Mouse (Mus musculus) heart, embryonic 15.5 days (tissue): ENCODE results near the gene Kcnab1. TPM values are rescaled to one million over a fixed set of nuclear protein-coding genes. Genes with fewer than 3 reads are reported as not detected.
A peak's percentile ranks its signal among the peaks of the same experiment; 100 is the strongest.

ENCODE experiments used
- ATAC-seq: fragments of 200-750 bp; cut with Nextera tagmentation; replicated peaks from 2 replicates; pipeline ENCODE4 v1.8.0; 2017; ENCODE audit warnings: low read depth, moderate TSS enrichment; ENCODE audit not compliant: insufficient number of reproducible peaks, insufficient read depth, low FRiP score
- H3K27ac ChIP-seq: fragments of 300-500 bp; sonication (generic); 2 replicates; pipeline ENCODE4 v1.5.1; 2015; ENCODE audit warnings: mild to moderate bottlenecking, inconsistent platforms
- H3K27me3 ChIP-seq: fragments of 300-500 bp; sonication (generic); 2 replicates; pipeline ENCODE4 v1.6.1; 2015; ENCODE audit warnings: inconsistent platforms
- H3K36me3 ChIP-seq: fragments of 300-500 bp; sonication (generic); 2 replicates; pipeline ENCODE4 v1.6.1; 2015; ENCODE audit warnings: mild to moderate bottlenecking, inconsistent platforms
- H3K4me1 ChIP-seq: fragments of 300-500 bp; sonication (generic); replicated peaks from 2 replicates; pipeline ENCODE4 v1.6.1; 2015; ENCODE audit warnings: inconsistent platforms
- H3K4me2 ChIP-seq: fragments of 300-500 bp; sonication (generic); 2 replicates; pipeline ENCODE4 v1.6.1; 2015; ENCODE audit warnings: inconsistent platforms, mild to moderate bottlenecking, moderate library complexity
- H3K4me3 ChIP-seq: fragments of 300-500 bp; sonication (generic); 2 replicates; pipeline ENCODE4 v1.5.1; 2015; ENCODE audit warnings: mild to moderate bottlenecking, inconsistent platforms
- H3K9ac ChIP-seq: fragments of 300-500 bp; sonication (generic); 2 replicates; pipeline ENCODE4 v1.6.1; 2015; ENCODE audit warnings: mild to moderate bottlenecking, inconsistent platforms
- H3K9me3 ChIP-seq: fragments of 300-500 bp; sonication (generic); replicated peaks from 2 replicates; pipeline ENCODE4 v1.6.1; 2016; ENCODE audit warnings: inconsistent platforms
- WGBS: fragments of 180-500 bp; shearing (Covaris S2); methylation state at CpG from one replicate; pipeline ENCODE4 v1.1.7; 2015; ENCODE audit warnings: mixed read lengths; 5-methylcytosine and 5-hydroxymethylcytosine counted together
- polyA plus RNA-seq: library from polyadenylated mRNA; unstranded; fragments of >200 nt; fragmentation: Nextera tagmentation; extraction: Ambion mirVana; gene quantifications from 2 replicates; pipeline ENCODE4 v1.2.1, GENCODE M21; 2015

The Kcnab1 gene
- 2.3 and 3.0 TPM in 2 replicates for polyA plus RNA-seq

DNA sequence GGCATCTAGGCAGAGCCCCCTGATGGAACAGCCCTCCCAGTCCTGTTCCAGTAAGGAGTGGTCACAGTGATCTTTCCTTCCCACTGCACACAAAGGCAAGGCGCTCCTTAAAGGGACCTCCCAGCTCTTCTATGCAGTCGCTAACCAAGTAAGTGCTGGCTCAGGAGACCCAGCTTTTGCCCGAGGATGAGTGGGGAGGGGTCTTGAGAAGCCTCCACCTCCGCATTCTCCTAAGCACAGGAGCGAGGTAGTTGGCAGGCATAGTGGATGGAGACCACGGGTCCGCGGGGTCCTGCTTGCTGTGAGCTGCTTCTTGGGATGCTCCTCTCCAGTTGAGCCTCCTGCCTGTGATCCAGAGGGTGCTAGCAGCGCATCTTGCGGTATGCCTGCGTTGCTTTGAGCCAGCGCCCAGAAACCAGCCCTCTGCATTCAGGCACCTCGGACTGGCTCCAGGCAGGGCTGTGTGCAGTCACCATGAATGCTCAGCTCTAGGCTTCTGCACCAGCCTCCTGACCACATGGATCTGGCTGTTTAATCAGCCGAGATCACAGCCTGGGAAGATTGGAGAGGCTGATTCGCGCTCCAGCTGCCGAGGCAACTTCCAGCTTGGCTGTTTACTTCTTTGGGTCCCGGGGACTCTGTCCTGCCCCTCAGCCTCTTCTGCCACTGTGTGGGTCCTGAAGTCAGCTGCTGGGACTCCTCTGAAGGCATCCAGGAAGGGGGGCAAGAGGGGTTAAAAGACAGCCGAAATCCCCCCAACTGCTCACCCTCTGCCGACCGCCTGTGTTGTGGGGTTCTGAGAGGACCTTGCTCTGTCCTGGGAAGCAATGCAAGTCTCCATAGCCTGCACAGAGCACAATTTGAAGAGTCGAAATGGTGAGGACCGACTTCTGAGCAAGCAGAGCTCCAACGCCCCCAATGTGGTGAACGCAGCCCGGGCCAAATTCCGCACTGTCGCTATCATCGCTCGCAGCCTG lies at the start of gene Kcnab1:
Gene Kcnab1 (plus strand): TSS at position 440 of the 977 bp plus-strand sequence.
- Histone ChIP-seq H3K4me2 (peak within 1 kb of the TSS; percentile 90), H3K4me1 (peaks cover 20% of the 10 kb centered on the region), H3K9me3 (no peaks in the 10 kb centered on the region), H3K4me3 (peak within 1 kb of the TSS; percentile 51), H3K27ac (no peak within 1 kb of the TSS), H3K36me3 (no peaks in the 10 kb centered on the region), H3K27me3 (peaks cover 15% of the 10 kb centered on the region), H3K9ac (peak within 1 kb of the TSS; percentile 36)
- under 1% methylated on average over 30 of the region's 30 CpGs for WGBS
- ATAC-seq, result 0 out of 2 replicates have a peak, but pooled peaks have one; percentile 27

DNA sequence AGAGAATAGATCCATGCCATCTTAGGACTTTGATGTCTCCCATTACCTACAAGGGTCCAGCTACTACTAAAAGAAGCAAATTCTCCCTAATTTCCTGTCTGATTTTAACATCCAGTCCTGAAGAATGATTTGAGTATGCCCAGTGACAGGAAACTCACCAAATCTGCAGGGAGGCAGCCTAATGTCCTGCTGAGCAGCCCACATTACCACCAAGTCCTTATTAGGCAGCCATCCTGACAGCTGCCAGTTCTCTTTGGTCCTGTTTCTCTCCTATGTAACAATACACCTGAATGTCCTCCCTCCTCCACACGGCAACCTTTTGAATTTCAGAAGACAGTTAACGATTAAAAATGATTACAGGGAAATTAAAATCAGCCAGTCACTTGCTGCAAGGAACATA lies 20.9 kb upstream of the Kcnab1 start:
- Histone ChIP-seq H3K9me3 (no peaks in the 10 kb centered on the region), H3K9ac (no peak overlapping the region), H3K4me1 (no peaks in the 10 kb centered on the region), H3K27ac (no peak overlapping the region), H3K4me2 (no peak overlapping the region), H3K4me3 (no peak overlapping the region), H3K36me3 (no peaks in the 10 kb centered on the region), H3K27me3 (no peaks in the 10 kb centered on the region)
- 80% methylated on average over 2 of the region's 2 CpGs for WGBS
- ATAC-seq, result no peak

DNA sequence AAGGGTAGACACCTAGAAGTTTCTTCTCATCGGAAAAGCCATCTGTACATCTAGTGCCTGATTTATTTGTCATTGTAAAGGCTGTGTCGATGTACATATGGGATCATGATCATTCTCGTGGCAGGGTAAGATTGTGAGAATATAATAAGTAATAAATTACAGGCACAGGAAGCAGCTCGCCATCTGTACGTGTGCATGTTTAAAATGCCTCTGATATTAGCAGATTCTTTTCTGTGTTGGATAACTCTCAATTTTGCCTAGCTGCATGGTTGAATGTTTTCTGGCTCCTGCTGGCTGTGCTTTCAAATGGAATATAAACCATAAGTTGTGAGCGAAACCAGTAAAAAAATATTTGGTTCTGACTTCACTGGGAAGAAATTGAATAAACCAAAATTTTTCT lies 5.1 kb upstream of the Kcnab1 start:
- Histone ChIP-seq H3K9me3 (no peaks in the 10 kb centered on the region), H3K27ac (no peak overlapping the region), H3K36me3 (no peaks in the 10 kb centered on the region), H3K4me2 (no peak overlapping the region), H3K4me1 (peaks cover 6% of the 10 kb centered on the region), H3K4me3 (no peak overlapping the region), H3K9ac (no peak overlapping the region), H3K27me3 (peaks cover 15% of the 10 kb centered on the region)
- no peak for ATAC-seq
- 68% methylated on average over 6 of the region's 6 CpGs for WGBS

DNA sequence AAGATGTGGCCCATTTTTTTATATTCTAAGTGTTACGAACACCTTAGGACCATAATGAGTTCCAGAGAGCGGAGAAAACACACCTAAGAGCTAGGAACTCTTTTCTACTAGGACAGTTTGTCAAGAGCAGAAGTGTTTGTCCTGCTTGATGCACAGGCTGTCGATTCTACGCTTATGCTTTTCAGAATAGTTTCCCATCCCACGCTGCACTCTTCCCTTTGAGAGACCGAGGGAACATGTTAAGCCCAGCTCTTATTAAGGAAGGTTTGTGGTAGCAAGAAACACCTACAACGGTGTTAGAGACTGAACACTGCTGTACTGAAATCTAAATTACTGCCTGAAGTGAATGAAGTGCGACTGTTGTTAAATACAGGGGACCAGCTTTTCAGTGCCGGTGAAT lies 1.0 kb downstream of the Kcnab1 start:
- Histone ChIP-seq H3K9me3 (no peaks in the 10 kb centered on the region), H3K27me3 (peaks cover 15% of the 10 kb centered on the region), H3K4me2 (peak overlapping the region; percentile 90), H3K4me3 (peak overlapping the region; percentile 51; the same call in 1 of the 2 replicates), H3K27ac (no peak overlapping the region), H3K4me1 (peaks cover 20% of the 10 kb centered on the region), H3K9ac (no peak overlapping the region), H3K36me3 (no peaks in the 10 kb centered on the region)
- 77% methylated on average over 9 of the region's 9 CpGs for WGBS
- no peak for ATAC-seq

DNA sequence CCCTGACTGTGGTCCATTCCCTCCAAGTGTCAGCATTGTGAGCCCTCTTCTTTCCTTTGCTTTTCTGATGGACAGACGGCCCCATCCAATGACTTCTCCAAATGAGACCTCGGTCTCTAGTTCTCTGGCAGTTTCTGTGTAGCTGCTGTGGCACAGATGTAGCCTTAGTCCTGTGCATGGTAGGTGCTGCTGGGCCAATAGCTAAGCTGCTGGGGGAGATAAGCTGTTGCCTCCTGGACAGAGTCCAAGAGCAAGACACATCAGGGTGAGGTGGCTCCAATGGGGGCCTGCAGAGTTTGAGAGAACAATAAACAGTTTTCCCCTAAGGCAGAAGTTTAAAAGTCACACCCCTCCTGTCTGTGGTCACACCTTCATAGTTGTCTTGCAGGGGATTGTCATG lies 2.0 kb downstream of the Kcnab1 start:
- peaks cover 15% of the 10 kb centered on the region for H3K27me3 ChIP-seq
- no peak for ATAC-seq
- H3K4me1 ChIP-seq, result peaks cover 20% of the 10 kb centered on the region
- no peak overlapping the region for H3K4me3 ChIP-seq
- H3K36me3 ChIP-seq, result no peaks in the 10 kb centered on the region
- no peak overlapping the region for H3K27ac ChIP-seq
- H3K9ac ChIP-seq, result no peak overlapping the region
- no peak overlapping the region for H3K4me2 ChIP-seq
- WGBS, result 59% methylated on average over 2 of the region's 2 CpGs
- no peaks in the 10 kb centered on the region for H3K9me3 ChIP-seq

DNA sequence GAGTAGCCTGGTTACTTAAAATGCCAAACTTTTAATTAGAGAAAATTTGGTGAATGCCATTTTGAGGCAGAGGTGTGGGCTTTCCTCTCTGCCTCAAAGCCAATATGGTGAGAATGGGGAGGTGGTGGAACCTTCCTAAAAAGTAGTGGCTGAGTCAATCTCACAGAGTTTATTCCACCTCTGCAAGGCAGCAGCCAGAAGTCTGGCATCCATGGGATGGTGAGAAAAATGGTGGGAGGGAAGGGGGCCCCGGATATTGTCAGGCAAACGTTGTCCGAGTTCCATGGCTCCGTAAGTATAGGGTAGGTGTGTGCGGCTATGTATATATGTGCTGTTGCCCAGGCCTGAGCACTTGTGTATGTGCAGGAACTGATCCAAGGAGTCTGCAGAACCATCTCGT lies 6.0 kb downstream of the Kcnab1 start:
- WGBS, result 83% methylated on average over 6 of the region's 6 CpGs
- Histone ChIP-seq H3K9me3 (no peaks in the 10 kb centered on the region), H3K27ac (no peak overlapping the region), H3K4me3 (no peak overlapping the region), H3K36me3 (no peaks in the 10 kb centered on the region), H3K27me3 (no peaks in the 10 kb centered on the region), H3K4me1 (peaks cover 6% of the 10 kb centered on the region), H3K4me2 (no peak overlapping the region), H3K9ac (no peak overlapping the region)
- no peak for ATAC-seq

DNA sequence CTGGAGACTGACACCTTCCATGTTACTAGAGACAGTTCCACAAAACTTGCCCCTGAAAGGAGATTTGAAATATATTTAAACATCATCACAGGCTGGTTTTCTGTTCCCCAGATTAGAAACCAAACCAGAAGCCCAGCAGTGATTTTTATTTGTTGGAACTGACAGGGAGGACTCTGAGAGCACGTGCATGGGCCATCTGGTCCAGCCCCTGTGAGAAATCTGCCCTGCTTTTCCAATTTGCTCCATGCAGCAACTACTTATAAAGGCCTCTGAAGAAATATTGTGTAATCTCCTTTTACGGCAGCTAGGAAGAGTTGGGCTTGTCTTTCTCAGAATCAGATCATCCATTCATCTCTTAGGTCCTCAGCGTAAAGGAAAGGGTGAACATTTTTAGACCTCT lies 7.8 kb downstream of the Kcnab1 start:
- Histone ChIP-seq H3K36me3 (no peaks in the 10 kb centered on the region), H3K4me1 (no peaks in the 10 kb centered on the region), H3K9me3 (no peaks in the 10 kb centered on the region), H3K27ac (no peak overlapping the region), H3K27me3 (no peaks in the 10 kb centered on the region), H3K4me2 (no peak overlapping the region), H3K4me3 (no peak overlapping the region), H3K9ac (no peak overlapping the region)
- ATAC-seq, result no peak
- WGBS, result 81% methylated on average over 3 of the region's 3 CpGs

DNA sequence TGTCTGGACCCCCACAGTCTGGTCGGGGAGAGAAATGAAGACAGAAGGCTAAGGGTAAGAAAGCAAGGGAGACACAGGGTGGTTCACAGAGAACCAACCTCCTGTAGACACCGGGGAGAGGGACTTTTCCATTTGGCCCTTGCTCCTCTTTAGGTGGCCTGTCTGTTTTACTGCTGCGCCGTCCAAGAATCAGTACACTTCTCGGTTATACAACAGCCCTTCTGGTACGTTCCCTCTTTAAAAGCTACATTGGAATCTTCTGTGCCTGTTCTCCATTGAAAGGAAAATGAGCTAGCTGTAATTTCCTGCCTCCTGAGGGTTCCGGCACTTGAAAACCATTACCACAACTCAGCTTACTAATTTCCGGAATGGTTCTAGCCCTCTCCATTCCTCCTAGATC lies 8.2 kb downstream of the Kcnab1 start:
- no peak overlapping the region for H3K4me2 ChIP-seq
- no peaks in the 10 kb centered on the region for H3K9me3 ChIP-seq
- no peaks in the 10 kb centered on the region for H3K36me3 ChIP-seq
- no peak overlapping the region for H3K4me3 ChIP-seq
- no peak for ATAC-seq
- H3K9ac ChIP-seq, result no peak overlapping the region
- H3K27ac ChIP-seq, result no peak overlapping the region
- 80% methylated on average over 8 of the region's 8 CpGs for WGBS
- H3K27me3 ChIP-seq, result no peaks in the 10 kb centered on the region
- H3K4me1 ChIP-seq, result no peaks in the 10 kb centered on the region

DNA sequence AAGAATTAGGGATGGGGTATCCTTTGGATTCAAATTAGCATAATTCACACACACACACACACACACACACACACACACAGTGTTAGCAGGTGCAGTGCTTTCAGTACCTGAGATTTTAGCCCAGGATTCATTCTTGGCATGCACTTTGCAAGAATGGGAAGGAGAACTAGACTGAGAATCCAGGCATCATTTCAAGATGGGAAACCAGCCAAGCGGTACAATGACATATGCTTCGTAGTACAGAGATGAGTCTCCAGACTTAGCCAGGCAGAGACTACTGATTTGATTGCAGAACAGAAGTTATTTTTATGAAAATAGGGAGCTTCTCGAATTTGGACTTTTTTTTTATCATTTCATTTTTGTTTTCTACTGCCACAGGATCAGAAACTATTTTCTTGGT lies 15.8 kb downstream of the Kcnab1 start:
- 58% methylated on average over 3 of the region's 3 CpGs for WGBS
- Histone ChIP-seq H3K4me1 (no peaks in the 10 kb centered on the region), H3K27ac (no peak overlapping the region), H3K36me3 (no peaks in the 10 kb centered on the region), H3K27me3 (no peaks in the 10 kb centered on the region), H3K4me2 (no peak overlapping the region), H3K4me3 (no peak overlapping the region), H3K9ac (no peak overlapping the region), H3K9me3 (no peaks in the 10 kb centered on the region)
- no peak for ATAC-seq

DNA sequence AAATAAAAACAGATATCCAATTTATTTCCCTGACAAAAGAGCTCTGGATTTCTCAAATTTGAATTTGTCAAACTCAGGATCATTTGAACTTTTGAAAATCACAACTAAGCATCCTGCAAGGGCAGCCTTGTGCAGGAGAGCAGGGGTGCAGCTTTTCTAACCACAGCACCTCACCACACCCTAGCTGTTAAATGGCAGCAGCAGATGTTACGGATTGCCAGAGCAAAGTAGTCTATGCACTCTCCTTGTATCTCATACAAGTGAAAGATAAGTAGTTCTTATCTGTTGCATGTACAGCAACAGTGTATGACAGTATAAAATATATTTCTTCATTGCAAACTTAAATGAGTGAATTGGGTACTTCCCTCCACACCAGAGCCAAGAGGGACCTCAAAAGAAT lies 20.4 kb downstream of the Kcnab1 start:
- Histone ChIP-seq H3K36me3 (no peaks in the 10 kb centered on the region), H3K4me3 (no peak overlapping the region), H3K27ac (no peak overlapping the region), H3K9ac (no peak overlapping the region), H3K4me2 (no peak overlapping the region), H3K9me3 (no peaks in the 10 kb centered on the region), H3K4me1 (peaks cover 5% of the 10 kb centered on the region), H3K27me3 (no peaks in the 10 kb centered on the region)
- no peak for ATAC-seq
- WGBS, result 71% methylated on average over 1 of the region's 1 CpGs

DNA sequence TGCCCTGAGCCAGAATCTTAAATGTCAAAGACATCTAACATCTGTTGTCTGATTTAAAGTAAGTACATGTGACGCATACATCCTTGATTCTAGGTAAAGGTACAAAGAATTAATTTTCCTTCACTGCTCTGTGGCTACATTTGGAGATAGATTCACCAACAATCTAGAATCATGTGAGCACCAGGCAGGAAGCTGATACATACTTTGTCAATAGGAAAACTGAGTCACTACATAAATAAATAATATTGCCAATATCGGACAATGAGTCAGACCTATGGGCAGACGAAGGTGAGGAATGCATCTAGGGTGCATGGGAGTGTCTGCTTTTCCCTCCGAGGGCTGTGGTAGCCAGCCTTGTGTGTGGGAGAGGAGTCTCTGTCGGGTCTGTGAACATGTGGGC lies 25.7 kb downstream of the Kcnab1 start:
- Histone ChIP-seq H3K4me2 (no peak overlapping the region), H3K4me3 (no peak overlapping the region), H3K36me3 (no peaks in the 10 kb centered on the region), H3K9me3 (no peaks in the 10 kb centered on the region), H3K27ac (no peak overlapping the region), H3K27me3 (no peaks in the 10 kb centered on the region), H3K4me1 (peaks cover 16% of the 10 kb centered on the region), H3K9ac (no peak overlapping the region)
- ATAC-seq, result no peak
- WGBS, result 53% methylated on average over 5 of the region's 5 CpGs

DNA sequence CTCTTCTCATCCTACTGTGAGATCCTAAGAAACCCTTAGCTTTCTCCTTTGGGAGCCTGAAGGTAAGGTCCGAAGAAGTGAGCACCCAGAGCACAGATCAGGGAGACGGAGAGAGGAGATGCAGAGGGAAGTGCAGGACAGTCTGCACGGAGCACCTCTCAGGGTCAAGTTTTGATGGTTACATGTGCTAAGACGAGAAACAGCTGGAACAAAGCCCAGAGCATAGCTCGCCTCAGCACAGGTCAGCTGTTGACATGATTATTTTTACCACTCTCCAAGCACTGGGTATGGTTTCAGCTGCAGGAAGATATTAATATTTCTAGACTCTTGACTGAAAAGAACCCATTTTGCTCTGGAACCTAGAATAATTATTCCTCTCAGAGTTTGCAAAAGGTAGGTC lies 27.7 kb downstream of the Kcnab1 start:
- 39% methylated on average over 5 of the region's 5 CpGs for WGBS
- Histone ChIP-seq H3K36me3 (no peaks in the 10 kb centered on the region), H3K27me3 (no peaks in the 10 kb centered on the region), H3K4me2 (peak overlapping the region; percentile 8; the same call in 1 of the 2 replicates), H3K4me1 (peaks cover 16% of the 10 kb centered on the region), H3K4me3 (no peak overlapping the region), H3K9me3 (no peaks in the 10 kb centered on the region), H3K27ac (peak overlapping the region; percentile 57), H3K9ac (no peak overlapping the region)
- peak; percentile 62 for ATAC-seq
